Mouse (Mus musculus) T-helper 2 cell (primary cell): ENCODE data around the gene Dagla.

Experiments used
- in situ Hi-C: fragments of 300-600 bp; cut with MboI, MseI; formaldehyde crosslinking; loops from one replicate; pipeline ENCODE4 v1.15.1; 2025; ENCODE audit warnings: high pct_unique_total_duplicates

Gene Dagla

DNA sequence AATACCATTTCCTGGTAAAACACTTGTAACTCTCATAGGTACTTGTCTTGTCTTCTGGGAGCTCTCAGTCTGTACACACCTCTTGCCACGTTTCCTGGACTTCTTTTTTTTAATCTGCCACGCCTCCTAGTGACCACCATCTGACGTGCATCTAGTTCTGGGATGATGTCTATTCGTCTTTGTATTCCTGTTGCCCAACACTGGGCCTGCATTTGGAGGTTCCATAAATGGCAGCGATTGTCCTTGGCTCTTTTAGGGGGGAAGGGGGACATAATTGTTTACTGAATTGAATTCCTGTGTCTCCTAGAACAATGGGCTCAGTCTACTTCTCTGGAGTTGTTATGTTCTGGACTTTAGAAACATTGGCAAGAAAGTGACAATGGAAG, 100.1 kb downstream of the Dagla start:
- in situ Hi-C loops, result no loop called here

DNA sequence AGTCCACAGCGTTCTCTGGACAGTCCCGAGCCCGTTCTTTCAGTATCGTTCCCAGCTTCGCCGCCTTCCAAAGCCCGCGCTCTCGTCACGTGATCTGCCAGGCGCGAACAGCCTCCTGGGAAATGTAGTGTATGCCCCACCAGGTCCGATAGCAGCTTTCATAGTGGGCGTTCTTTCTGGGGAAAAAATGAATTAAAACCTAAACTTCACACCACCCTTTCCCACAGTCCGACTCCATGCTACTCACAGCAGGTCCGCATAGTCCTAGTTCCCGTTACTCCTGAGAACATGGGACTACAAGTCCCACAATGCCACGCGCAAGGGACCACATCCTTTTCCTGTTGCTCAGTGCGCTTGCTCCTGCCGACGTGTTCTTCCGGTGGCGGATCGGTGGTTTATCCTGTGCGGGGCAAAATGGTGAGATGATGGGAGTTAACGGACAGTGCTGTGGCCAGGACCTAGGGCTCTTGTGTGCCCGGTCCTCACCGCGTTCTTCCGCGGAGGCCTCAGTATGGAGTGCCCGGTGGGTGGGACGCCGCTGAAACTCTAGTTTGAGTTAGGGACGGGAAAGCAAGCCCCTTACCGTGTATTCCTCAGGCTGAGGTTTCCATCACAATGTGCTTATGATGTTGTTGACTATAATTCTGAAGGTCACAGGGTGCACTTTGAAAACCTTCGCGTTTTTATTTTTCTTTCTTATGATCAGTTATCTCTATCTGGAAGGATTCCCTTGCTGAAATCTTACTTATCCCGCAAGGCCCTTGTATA, 100.6 kb downstream of the Dagla start, which contains the start of the genes Tmem258 and Fen1:
Gene Tmem258, plus strand, starts transcription at position 167 of the 768 bp plus-strand sequence.
Gene Fen1, minus strand, starts transcription at position 322 of the 768 bp plus-strand sequence.
- in situ Hi-C loops, result no loop called here

GRCm38 (mm10) chr19:10203146-10203847, 101.4 kb downstream of the Dagla start:
- in situ Hi-C loops, result no loop called here

GRCm38 (mm10) chr19:10198723-10199122, 106.0 kb downstream of the Dagla start:
- in situ Hi-C loops, result loop anchor here (5.0 to 10.0 kb wide), 3 partner anchors 101 to 284 kb away; partner anchors contain the start of genes Best1 and Rab3il1

DNA sequence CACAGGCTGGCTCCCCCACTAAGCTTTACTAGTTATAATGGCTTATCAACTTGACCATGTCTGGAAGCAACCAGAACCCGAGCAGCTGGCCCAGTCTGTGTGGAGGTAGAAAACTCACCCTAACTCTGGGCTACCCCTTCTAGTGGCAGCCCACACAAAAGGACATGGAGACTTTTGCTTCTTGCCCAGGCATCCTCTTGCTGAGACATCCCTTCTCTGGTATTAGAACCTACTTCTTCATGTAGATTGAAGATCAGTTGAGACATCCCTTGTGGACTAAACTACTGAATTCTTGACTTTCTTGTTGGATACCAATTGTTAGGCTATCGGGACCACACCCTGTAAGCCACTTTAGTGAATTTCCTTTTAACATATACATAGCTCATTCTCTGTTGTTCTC, 106.4 kb downstream of the Dagla start:
- in situ Hi-C loops, result loop anchor here (5.0 to 10.0 kb wide), 3 partner anchors 101 to 283 kb away; partner anchors contain the start of genes Best1 and Rab3il1

DNA sequence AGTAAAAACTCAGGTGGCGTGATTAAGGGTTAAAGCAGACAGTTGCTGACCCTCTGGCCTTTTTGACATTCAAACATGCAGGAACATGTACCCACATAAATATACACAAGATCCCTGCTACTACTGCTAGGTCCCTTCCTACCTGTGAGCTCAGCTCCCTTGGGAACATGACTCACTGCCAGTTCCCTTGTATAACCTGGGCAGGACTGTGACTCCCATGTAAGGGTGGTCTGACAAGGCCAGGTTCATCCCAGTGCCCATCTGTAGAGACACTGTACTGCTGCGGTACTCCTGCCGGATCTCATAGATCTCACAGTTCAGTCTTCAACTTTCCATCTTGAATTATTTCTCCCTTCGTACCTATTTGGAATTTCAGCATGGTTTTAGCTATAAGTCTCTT, 107.5 kb downstream of the Dagla start:
- in situ Hi-C loops, result loop anchor here (5.0 to 10.0 kb wide), 3 partner anchors 100 to 282 kb away; partner anchors contain the start of genes Best1 and Rab3il1
